Mouse (Mus musculus): ENCODE data around the gene Derl2. TPM values are rescaled to one million over a fixed set of nuclear protein-coding genes. Genes with fewer than 3 reads are reported as not detected.

Gene Derl2
- total and polyA plus RNA-seq, 2 experiments from 2014 or later, result 25.3 to 25.7 TPM

DNA sequence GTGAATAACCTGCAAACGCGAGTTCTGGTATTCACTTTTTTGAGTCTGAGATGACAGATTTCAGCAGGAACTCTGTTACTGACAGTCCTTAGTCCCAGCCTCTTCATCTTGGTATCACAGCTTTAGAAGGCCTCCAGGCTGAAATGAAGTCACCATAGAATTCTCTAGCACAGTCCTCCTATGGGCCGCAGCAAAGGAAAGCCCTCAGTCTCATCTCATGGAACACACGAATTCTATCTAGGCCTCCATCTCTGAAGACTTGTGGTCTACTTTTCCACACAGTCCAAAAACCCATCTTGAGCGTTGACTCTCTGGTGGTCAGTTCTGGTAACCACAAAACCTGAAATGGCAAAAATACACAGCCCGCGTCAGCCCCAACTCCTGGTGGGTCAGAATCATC is 12.4 kb upstream of the Derl2 start:
- peak; percentile 15 for TF ChIP-seq CTCF (IDR thresholded peaks at IDR 0.05; ENCODE audit: low read depth)
- no peak for ATAC-seq
- 0 out of 2 replicates have a peak, but pooled peaks cover 5% of the 10 kb centered on the region for H3K4me1 ChIP-seq (ENCODE audit: insufficient read depth, low read length)
- peak overlapping the region; percentile 95 for H3K27ac ChIP-seq
- peak overlapping the region; percentile 80 for H3K9ac ChIP-seq (replicated peaks; ENCODE audit: low read length)
- H3K27me3 ChIP-seq (ENCODE audit: insufficient read depth, low read length), result no peaks in the 10 kb centered on the region
- 34% methylated on average over 7 of the region's 7 CpGs for WGBS
- no peak for DNase-seq (ENCODE audit: low spot score)
- peaks cover 8% of the 10 kb centered on the region; the same call in 1 of the 2 replicates for H3K36me3 ChIP-seq (ENCODE audit: insufficient read depth, low read length)
- H3K4me2 ChIP-seq (ENCODE audit: low read depth, low read length), result peak overlapping the region; percentile 62
- peak overlapping the region; percentile 55 for H3K4me3 ChIP-seq (ENCODE audit: low read length)
- H3K9me3 ChIP-seq (ENCODE audit: low read length), result no peaks in the 10 kb centered on the region

DNA sequence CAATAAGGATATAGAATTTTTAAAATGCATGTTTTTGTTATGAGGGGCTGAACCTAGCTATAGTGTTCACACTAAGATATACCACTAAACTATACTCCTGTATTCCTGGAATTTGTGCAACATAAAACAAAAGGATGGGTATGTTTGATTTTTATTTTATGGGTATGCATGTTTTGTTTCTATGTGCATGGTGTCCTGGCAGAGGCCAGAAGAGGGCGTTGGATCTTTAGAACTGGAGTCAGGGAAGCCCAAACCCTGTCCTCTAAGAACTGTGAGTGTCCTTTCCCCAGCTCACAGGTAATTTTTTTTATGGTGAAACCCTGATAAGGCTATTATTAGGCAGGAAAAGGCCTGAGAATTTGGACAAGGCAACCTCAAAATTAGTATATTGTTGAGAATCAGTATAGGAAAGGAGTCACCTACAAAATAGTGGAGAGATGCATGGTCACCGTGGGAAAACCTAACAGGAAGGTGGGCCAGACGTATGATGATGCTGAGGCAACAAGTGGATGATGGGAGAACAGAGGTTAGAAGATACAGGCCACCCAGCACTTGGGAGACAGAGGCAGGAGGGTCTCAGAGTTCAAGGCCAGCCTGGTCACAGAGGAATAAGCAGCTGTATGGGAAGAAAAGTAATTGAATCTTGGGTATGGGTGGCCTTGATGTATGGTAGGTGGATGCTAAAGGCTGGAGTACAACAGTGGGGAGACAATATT is 9.9 kb upstream of the Derl2 start:
- H3K9ac ChIP-seq (replicated peaks; ENCODE audit: low read length), result no peak overlapping the region
- H3K27ac ChIP-seq, result no peak overlapping the region
- no peaks in the 10 kb centered on the region for H3K9me3 ChIP-seq (ENCODE audit: low read length)
- DNase-seq (ENCODE audit: low spot score) (peak; percentile 19), ATAC-seq (no peak)
- no peak overlapping the region for H3K4me3 ChIP-seq (ENCODE audit: low read length)
- no peaks in the 10 kb centered on the region for H3K27me3 ChIP-seq (ENCODE audit: insufficient read depth, low read length)
- 0 out of 2 replicates have a peak, but pooled peaks cover 5% of the 10 kb centered on the region for H3K4me1 ChIP-seq (ENCODE audit: insufficient read depth, low read length)
- H3K4me2 ChIP-seq (ENCODE audit: low read depth, low read length), result no peak overlapping the region
- peaks cover 21% of the 10 kb centered on the region for H3K36me3 ChIP-seq (ENCODE audit: insufficient read depth, low read length)
- 73% methylated on average over 3 of the region's 3 CpGs for WGBS
- peak; percentile 47 for TF ChIP-seq CTCF (IDR thresholded peaks at IDR 0.05; ENCODE audit: low read depth)

DNA sequence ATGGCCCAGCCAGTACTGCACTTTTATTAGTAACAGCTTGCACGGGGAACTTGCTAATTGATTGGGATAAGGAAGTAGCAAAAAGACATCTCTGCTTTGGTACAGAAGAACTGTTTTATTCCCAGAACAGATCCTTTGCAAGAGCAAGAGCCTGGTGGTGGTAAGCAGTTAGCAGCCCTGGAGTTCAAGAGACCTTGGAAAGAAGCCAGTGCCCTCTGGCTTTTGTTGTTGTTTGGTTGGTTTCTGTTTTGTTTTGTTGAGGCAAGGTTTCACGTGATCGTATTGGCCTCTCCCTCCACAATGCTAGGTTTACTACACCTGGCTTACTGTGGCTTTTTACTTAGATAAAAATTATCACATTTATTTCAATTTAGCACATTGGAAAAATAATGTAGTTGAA is 8.6 kb upstream of the Derl2 start:
- H3K36me3 ChIP-seq (ENCODE audit: insufficient read depth, low read length), result peaks cover 21% of the 10 kb centered on the region
- no peak overlapping the region for H3K9ac ChIP-seq (replicated peaks; ENCODE audit: low read length)
- H3K9me3 ChIP-seq (ENCODE audit: low read length), result no peaks in the 10 kb centered on the region
- no peak for DNase-seq (ENCODE audit: low spot score)
- 58% methylated on average over 3 of the region's 3 CpGs for WGBS
- H3K4me1 ChIP-seq (ENCODE audit: insufficient read depth, low read length), result 0 out of 2 replicates have a peak, but pooled peaks cover 5% of the 10 kb centered on the region
- no peaks in the 10 kb centered on the region for H3K27me3 ChIP-seq (ENCODE audit: insufficient read depth, low read length)
- no peak for TF ChIP-seq CTCF (IDR thresholded peaks at IDR 0.05; ENCODE audit: low read depth)
- no peak overlapping the region for H3K4me2 ChIP-seq (ENCODE audit: low read depth, low read length)
- H3K27ac ChIP-seq, result no peak overlapping the region
- H3K4me3 ChIP-seq (ENCODE audit: low read length), result no peak overlapping the region
- no peak for ATAC-seq

GRCm38 (mm10) chr11:71018416-71019200 is 1.0 kb downstream of the Derl2 start:
- DNase-seq (ENCODE audit: low spot score) (no peak), ATAC-seq (no peak)
- WGBS, result 5% methylated on average over 28 of the region's 28 CpGs

GRCm38 (mm10) chr11:71017051-71017450 is 2.6 kb downstream of the Derl2 start:
- ATAC-seq (no peak), DNase-seq (ENCODE audit: low spot score) (no peak)
- Histone ChIP-seq H3K36me3 (ENCODE audit: insufficient read depth, low read length) (peaks cover 7% of the 10 kb centered on the region; the same call in 1 of the 2 replicates), H3K27ac (no peak overlapping the region), H3K9ac (replicated peaks; ENCODE audit: low read length) (no peak overlapping the region), H3K4me1 (ENCODE audit: insufficient read depth, low read length) (peaks cover 16% of the 10 kb centered on the region), H3K4me2 (ENCODE audit: low read depth, low read length) (no peak overlapping the region), H3K27me3 (ENCODE audit: insufficient read depth, low read length) (no peaks in the 10 kb centered on the region), H3K9me3 (ENCODE audit: low read length) (no peaks in the 10 kb centered on the region), H3K4me3 (ENCODE audit: low read length) (no peak overlapping the region)
- no peak for TF ChIP-seq CTCF (IDR thresholded peaks at IDR 0.05; ENCODE audit: low read depth)
- 96% methylated on average over 1 of the region's 1 CpGs for WGBS

More at GRCm38 (mm10) chr11:71018416-71019200, 1.0 kb downstream of the Derl2 start:
- no peaks in the 10 kb centered on the region for H3K27me3 ChIP-seq (ENCODE audit: insufficient read depth, low read length)
- peak overlapping the region; percentile 87 for H3K27ac ChIP-seq
- peak overlapping the region; percentile 92 for H3K9ac ChIP-seq (replicated peaks; ENCODE audit: low read length)
- peak overlapping the region; percentile 69 for H3K4me2 ChIP-seq (ENCODE audit: low read depth, low read length)
- TF ChIP-seq CTCF (IDR thresholded peaks at IDR 0.05; ENCODE audit: low read depth), result no peak
- 0 out of 2 replicates have a peak, but pooled peaks cover 3% of the 10 kb centered on the region for H3K36me3 ChIP-seq (ENCODE audit: insufficient read depth, low read length)
- H3K4me3 ChIP-seq (ENCODE audit: low read length), result peak overlapping the region; percentile 86
- no peaks in the 10 kb centered on the region for H3K9me3 ChIP-seq (ENCODE audit: low read length)
- H3K4me1 ChIP-seq (ENCODE audit: insufficient read depth, low read length), result peaks cover 16% of the 10 kb centered on the region

DNA sequence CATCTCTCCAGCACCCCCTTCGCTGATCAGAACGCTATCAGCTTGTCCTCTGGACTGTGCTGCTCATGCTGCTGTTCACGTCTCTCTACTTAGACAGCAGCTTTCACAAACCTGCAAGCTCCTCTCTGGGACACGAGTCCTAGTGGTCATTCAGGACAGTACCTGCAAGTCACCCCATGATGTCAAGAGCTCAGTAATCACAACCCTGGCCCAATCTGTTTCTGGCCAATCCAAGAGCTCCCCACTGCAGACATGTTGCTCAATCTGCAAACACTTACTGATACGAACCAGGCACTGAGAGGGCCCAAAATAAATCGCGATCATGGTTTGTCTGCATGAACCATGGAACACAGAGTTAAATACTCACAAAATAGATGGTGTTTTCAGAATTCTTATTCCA is 6.9 kb downstream of the Derl2 start:
- no peak for TF ChIP-seq CTCF (IDR thresholded peaks at IDR 0.05; ENCODE audit: low read depth)

More for the DNA sequence above, 6.9 kb downstream of the Derl2 start:
- Histone ChIP-seq H3K36me3 (ENCODE audit: insufficient read depth, low read length) (peaks cover 34% of the 10 kb centered on the region), H3K4me1 (ENCODE audit: insufficient read depth, low read length) (peaks cover 7% of the 10 kb centered on the region), H3K27ac (no peak overlapping the region), H3K9ac (replicated peaks; ENCODE audit: low read length) (no peak overlapping the region), H3K9me3 (ENCODE audit: low read length) (no peaks in the 10 kb centered on the region), H3K27me3 (ENCODE audit: insufficient read depth, low read length) (no peaks in the 10 kb centered on the region), H3K4me2 (ENCODE audit: low read depth, low read length) (no peak overlapping the region), H3K4me3 (ENCODE audit: low read length) (no peak overlapping the region)
- 95% methylated on average over 7 of the region's 7 CpGs for WGBS
- DNase-seq (ENCODE audit: low spot score) (no peak), ATAC-seq (no peak)

All from hindbrain, postnatal 0 days (tissue).